Mouse (Mus musculus) neural tube, embryonic 11.5 days (tissue): ENCODE results near the gene Cd79a. TPM values are rescaled to one million over a fixed set of nuclear protein-coding genes. Genes with fewer than 3 reads are reported as not detected.

ENCODE experiments used
- ATAC-seq: fragments of 200-750 bp; cut with Nextera tagmentation; 2 replicates; pipeline ENCODE4 v1.8.0; 2017; ENCODE audit warnings: moderate number of reproducible peaks, mild to moderate bottlenecking, moderate TSS enrichment, moderate library complexity; ENCODE audit not compliant: insufficient read depth, low FRiP score, low TSS enrichment
- DNase-seq: peaks from one replicate; pipeline ENCODE4 v3.0.0-alpha.2; 2015; ENCODE audit warnings: low spot score
- H3K27ac ChIP-seq: fragments of 300-500 bp; sonication (generic); 2 replicates; pipeline ENCODE4 v1.5.1; 2014; ENCODE audit warnings: low read depth, mild to moderate bottlenecking, low read length
- H3K27me3 ChIP-seq: fragments of 300-500 bp; sonication (generic); 2 replicates; pipeline ENCODE4 v1.6.1; 2014; ENCODE audit warnings: mild to moderate bottlenecking, low read length, mixed read lengths; ENCODE audit not compliant: control insufficient read depth, insufficient read depth
- H3K36me3 ChIP-seq: fragments of 300-500 bp; sonication (generic); 2 replicates; pipeline ENCODE4 v1.6.1; 2014; ENCODE audit warnings: mild to moderate bottlenecking, low read length, moderate library complexity, mixed read lengths; ENCODE audit not compliant: control insufficient read depth, insufficient read depth
- H3K4me1 ChIP-seq: fragments of 300-500 bp; sonication (generic); 2 replicates; pipeline ENCODE4 v1.6.1; 2014; ENCODE audit warnings: low read length, mixed read lengths; ENCODE audit not compliant: control insufficient read depth, insufficient read depth
- H3K4me2 ChIP-seq: fragments of 300-500 bp; sonication (generic); 2 replicates; pipeline ENCODE4 v1.6.1; 2014; ENCODE audit warnings: low read depth, mild to moderate bottlenecking, moderate library complexity
- H3K4me3 ChIP-seq: fragments of 300-500 bp; sonication (generic); 2 replicates; pipeline ENCODE4 v1.5.1; 2014; ENCODE audit warnings: low read depth, low read length
- H3K9ac ChIP-seq: fragments of 300-500 bp; sonication (generic); 2 replicates; pipeline ENCODE4 v1.6.1; 2014; ENCODE audit warnings: mild to moderate bottlenecking, low read length
- H3K9me3 ChIP-seq: fragments of 300-500 bp; sonication (generic); 2 replicates; pipeline ENCODE4 v1.6.1; 2016; ENCODE audit warnings: low read length; ENCODE audit not compliant: control insufficient read depth
- WGBS: fragments of 180-500 bp; shearing (Covaris S2); extraction: QIAGEN DNeasy Blood & Tissue Kit; methylation state at CpG from one replicate; pipeline ENCODE4 v1.1.7; 2014; 5-methylcytosine and 5-hydroxymethylcytosine counted together
- polyA plus RNA-seq: library from polyadenylated mRNA; unstranded; fragments of >200 nt; fragmentation: Nextera tagmentation; extraction: Ambion mirVana; gene quantifications from 2 replicates; pipeline ENCODE4 v1.2.1, GENCODE M21; 2014

Cd79a gene
- polyA plus RNA-seq, 1 experiment from 2014 or later, result 0.27 TPM

DNA sequence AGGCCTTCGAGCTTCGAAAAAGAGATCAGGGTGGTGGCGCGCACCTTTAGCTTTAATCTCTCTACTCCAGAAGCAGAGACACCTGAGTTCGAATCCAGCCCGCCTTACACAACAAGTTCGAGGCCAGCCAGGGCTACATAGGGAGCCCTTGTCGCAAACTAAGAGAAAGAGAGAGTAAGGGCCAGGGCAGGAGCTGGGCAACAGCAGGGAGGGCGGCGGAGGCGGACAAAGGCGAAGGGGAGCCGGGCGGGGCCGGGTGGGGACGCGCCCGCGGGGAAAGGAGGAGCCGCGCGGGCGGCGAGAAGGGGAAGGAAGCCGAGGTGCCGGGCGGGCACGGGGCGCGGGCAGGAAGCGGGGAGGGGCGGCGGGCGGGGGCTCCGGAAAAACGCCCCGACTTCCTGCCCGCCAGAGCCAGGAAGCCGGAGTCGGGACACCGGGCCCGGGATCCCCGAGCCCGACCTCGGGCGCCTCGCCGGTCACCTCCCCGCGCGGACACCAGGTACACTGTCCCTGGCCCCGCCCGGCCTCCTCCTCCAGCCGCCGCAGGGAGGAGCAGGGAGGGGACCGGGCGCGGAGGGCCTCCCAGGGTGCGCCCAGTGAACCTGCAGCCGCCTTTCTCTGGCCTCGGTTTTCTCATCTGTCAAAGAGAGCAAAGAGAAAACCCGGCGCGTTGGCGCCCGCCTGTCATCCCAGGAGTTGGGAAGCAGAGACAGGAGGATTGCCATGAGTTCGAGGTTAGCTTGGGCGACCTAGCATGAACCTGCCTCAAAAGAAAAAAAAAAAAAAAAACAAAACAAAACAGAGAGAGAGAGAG lies 5.7 kb downstream of the Cd79a start, which contains the start of gene Arhgef1:
Gene Arhgef1 (plus strand): TSS at position 283 of the 814 bp plus-strand sequence.
- H3K4me1 ChIP-seq, result no peaks in the 10 kb centered on the region; the same call in 1 of the 2 replicates
- no peaks in the 10 kb centered on the region for H3K36me3 ChIP-seq
- ATAC-seq, result no peak
- H3K9me3 ChIP-seq, result no peaks in the 10 kb centered on the region
- H3K4me3 ChIP-seq, result peak within 1 kb of the TSS; percentile 63
- DNase-seq, result peak; percentile 60
- H3K27me3 ChIP-seq, result no peaks in the 10 kb centered on the region
- H3K9ac ChIP-seq, result peak within 1 kb of the TSS; percentile 75
- 8% methylated on average over 50 of the region's 68 CpGs for WGBS
- peak within 1 kb of the TSS; percentile 63 for H3K27ac ChIP-seq
- H3K4me2 ChIP-seq, result peak within 1 kb of the TSS; percentile 76

DNA sequence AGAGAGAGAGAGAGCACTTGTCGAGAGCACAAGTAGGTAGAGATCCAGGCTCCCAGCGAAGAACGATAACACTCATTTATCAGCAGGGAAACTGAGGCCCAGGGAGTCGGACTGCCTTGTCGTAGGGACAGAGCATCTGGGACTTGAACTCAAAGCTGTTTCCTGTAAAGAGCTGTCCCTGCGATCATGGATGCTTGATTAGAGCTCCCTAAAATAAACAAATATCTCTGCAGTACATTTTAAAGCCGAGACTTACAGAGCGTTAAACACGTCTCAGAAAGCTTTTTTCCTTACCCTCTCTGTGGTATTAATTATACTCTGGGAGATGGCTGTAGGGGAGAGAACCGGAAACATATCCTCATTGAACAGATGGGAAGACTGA lies 6.3 kb downstream of the Cd79a start:
- Histone ChIP-seq H3K9ac (peak overlapping the region; percentile 75), H3K4me3 (peak overlapping the region; percentile 63), H3K9me3 (no peaks in the 10 kb centered on the region), H3K36me3 (no peaks in the 10 kb centered on the region), H3K4me2 (peak overlapping the region; percentile 76), H3K27me3 (no peaks in the 10 kb centered on the region), H3K4me1 (no peaks in the 10 kb centered on the region; the same call in 1 of the 2 replicates), H3K27ac (no peak overlapping the region)
- 46% methylated on average over 10 of the region's 10 CpGs for WGBS
- DNase-seq, result no peak
- ATAC-seq, result no peak

DNA sequence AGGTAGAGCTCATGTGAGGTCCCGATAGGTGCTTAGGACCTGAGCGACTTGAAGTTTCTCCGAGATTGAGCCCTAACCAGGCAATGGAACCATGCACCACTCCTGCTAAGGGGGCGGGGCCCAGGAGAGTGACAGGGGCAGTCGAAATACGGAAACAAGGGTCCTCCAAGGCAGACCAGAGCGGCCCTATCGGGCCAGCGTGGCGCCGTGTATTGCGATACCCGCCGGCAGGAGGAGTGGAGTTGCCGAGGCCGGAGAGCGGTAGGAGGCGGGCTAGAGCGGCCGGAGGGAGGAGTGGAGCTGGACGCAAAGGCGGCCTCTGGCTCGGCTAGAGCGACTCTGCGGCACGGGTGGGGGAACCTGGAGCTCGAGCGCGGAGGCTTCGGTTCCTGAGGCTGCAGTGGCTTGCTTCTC lies 6.9 kb downstream of the Cd79a start:
- peak overlapping the region; percentile 71 for H3K9ac ChIP-seq
- 0% methylated on average over 30 of the region's 30 CpGs for WGBS
- no peaks in the 10 kb centered on the region; the same call in 1 of the 2 replicates for H3K4me1 ChIP-seq
- H3K27ac ChIP-seq, result no peak overlapping the region
- H3K4me2 ChIP-seq, result peak overlapping the region; percentile 76
- DNase-seq, result peak; percentile 98
- peak overlapping the region; percentile 63 for H3K4me3 ChIP-seq
- no peaks in the 10 kb centered on the region for H3K27me3 ChIP-seq
- H3K9me3 ChIP-seq, result no peaks in the 10 kb centered on the region
- ATAC-seq, result peak; percentile 96
- no peaks in the 10 kb centered on the region for H3K36me3 ChIP-seq

DNA sequence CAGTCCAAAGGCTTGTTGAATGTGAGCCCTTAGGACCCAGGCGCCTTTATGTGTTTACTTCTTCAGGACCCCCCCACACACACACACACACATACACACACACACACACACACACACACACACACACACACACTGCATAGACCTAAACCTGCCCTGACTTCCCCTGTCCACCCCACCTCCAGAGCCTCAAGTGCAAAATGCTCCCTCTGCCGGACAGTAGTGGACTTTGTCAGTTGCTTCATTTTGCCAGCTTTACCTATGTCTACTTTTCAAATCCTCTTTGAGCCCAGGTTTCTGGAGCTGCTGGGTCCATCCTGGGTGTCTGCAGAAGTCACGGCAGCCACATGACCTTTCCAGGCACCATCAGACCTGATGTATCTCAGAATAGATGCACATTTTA lies 7.8 kb downstream of the Cd79a start:
- H3K36me3 ChIP-seq, result no peaks in the 10 kb centered on the region
- no peaks in the 10 kb centered on the region for H3K27me3 ChIP-seq
- peak; percentile 49; the same call in 1 of the 2 replicates for ATAC-seq
- no peaks in the 10 kb centered on the region; the same call in 1 of the 2 replicates for H3K4me1 ChIP-seq
- peak overlapping the region; percentile 76 for H3K4me2 ChIP-seq
- H3K27ac ChIP-seq, result no peak overlapping the region
- H3K9ac ChIP-seq, result peak overlapping the region; percentile 71; the same call in 1 of the 2 replicates
- DNase-seq, result peak; percentile 75
- peak overlapping the region; percentile 63 for H3K4me3 ChIP-seq
- WGBS, result 18% methylated on average over 3 of the region's 3 CpGs
- no peaks in the 10 kb centered on the region for H3K9me3 ChIP-seq

DNA sequence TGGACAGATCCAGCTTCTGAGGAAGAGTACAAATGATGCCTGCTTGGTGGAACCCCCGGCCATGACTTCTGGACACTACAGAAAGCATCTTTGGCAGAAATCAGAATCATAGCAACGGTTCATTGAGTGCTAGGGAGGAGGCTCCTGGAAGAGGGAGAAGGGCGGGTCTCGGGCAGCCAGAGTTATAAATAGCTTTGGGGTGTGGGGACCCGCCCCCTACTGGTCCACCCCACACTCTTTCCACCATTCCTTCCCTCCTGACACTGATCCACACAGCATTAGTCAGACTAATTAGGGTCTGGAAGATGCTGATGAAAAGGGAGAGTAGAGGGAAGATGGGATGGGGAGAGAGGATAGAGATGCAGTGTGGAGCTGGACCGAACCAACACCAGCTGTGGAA lies 9.4 kb downstream of the Cd79a start:
- no peak for ATAC-seq
- Histone ChIP-seq H3K27me3 (no peaks in the 10 kb centered on the region), H3K36me3 (no peaks in the 10 kb centered on the region; the same call in 1 of the 2 replicates), H3K4me1 (no peaks in the 10 kb centered on the region; the same call in 1 of the 2 replicates), H3K9ac (no peak overlapping the region), H3K9me3 (no peaks in the 10 kb centered on the region), H3K27ac (no peak overlapping the region), H3K4me2 (no peak overlapping the region), H3K4me3 (no peak overlapping the region)
- WGBS, result 30% methylated on average over 6 of the region's 6 CpGs
- no peak for DNase-seq

DNA sequence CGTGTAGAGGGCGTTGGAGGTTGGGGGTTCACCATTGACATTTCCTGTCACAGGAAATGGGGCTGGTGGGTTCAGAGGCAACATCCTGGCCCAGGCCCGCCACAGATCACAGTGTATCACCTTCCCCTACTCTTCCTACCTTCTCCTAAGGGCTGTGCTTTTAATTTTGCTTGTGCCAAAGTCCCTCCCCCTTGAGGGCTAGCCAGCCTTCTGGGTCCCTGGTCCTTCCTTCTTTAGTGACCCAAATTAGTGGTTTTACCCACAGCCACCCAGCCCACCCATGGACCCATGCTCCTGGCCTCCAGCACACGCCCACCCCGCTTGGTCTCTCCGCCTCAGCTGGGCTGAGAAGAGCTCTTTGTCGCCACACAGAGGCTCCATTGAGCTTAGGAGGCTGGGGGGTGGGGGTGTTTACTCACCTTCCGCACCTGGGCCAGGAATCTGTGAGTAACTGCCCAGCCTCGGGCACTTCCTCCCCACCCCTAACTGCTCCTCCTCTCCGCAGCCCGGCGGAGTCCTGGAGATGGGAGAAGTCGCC lies 10.1 kb downstream of the Cd79a start:
- 22% methylated on average over 12 of the region's 13 CpGs for WGBS

DNA sequence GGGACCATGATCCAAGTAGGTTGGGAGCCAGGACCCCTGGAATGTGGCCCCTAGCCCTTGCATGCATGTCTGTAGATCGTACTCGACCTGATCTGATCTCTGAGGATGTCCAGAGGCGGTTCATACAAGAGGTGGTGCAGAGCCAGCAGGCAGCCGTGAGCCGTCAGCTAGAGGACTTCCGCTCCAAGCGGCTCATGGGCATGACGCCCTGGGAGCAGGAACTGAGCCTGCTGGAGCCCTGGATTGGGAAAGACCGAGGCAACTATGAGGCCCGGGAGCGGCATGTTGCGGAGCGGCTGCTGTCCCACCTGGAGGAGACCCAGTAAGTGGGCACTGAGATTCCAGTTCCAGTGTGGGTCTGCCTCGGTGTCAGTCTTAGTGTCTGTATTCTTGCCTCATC lies 15.3 kb downstream of the Cd79a start:
- no peaks in the 10 kb centered on the region for H3K27me3 ChIP-seq
- no peaks in the 10 kb centered on the region for H3K4me1 ChIP-seq
- 94% methylated on average over 14 of the region's 14 CpGs for WGBS
- H3K4me3 ChIP-seq, result no peak overlapping the region
- H3K9ac ChIP-seq, result no peak overlapping the region
- no peaks in the 10 kb centered on the region for H3K9me3 ChIP-seq
- no peaks in the 10 kb centered on the region; the same call in 1 of the 2 replicates for H3K36me3 ChIP-seq
- no peak for DNase-seq
- ATAC-seq, result no peak
- no peak overlapping the region for H3K4me2 ChIP-seq
- no peak overlapping the region for H3K27ac ChIP-seq

More for the DNA sequence above, 10.1 kb downstream of the Cd79a start:
- H3K9ac ChIP-seq, result no peak overlapping the region
- H3K27me3 ChIP-seq, result no peaks in the 10 kb centered on the region
- no peaks in the 10 kb centered on the region; the same call in 1 of the 2 replicates for H3K36me3 ChIP-seq
- no peak overlapping the region for H3K4me2 ChIP-seq
- no peaks in the 10 kb centered on the region; the same call in 1 of the 2 replicates for H3K4me1 ChIP-seq
- ATAC-seq (no peak), DNase-seq (no peak)
- no peaks in the 10 kb centered on the region for H3K9me3 ChIP-seq
- H3K27ac ChIP-seq, result no peak overlapping the region
- no peak overlapping the region for H3K4me3 ChIP-seq

DNA sequence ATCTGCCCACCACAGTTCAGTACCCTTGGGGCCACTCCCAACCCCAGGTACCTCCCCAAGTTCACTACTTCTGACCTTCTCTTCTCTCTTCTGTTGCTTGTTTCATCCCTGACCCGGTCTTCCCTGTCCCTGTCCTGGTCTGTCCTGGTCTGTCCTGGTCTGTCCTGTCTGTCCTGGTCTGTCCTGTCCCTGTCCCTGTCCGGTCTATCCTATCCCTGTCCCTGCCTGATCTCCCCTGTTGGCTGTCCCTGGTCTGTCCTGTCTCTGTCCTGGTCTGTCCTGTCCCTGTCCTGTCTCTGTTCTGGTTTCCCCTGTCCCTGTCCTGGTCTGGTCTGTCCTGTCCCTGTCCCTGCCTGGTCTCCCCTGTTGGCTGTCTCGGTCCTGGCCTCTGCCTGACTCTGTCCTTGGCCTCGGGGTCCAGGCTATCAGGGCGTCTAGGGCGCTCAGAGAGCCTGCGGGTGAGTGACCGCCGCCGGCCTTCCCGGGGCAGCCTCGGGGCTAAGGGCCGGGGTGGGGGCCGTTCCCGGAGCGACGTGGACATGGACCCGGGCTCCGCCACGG lies 21.7 kb downstream of the Cd79a start:
- H3K4me3 ChIP-seq, result no peak overlapping the region
- 92% methylated on average over 20 of the region's 20 CpGs for WGBS
- H3K9ac ChIP-seq, result no peak overlapping the region
- H3K4me2 ChIP-seq, result no peak overlapping the region
- H3K27ac ChIP-seq, result no peak overlapping the region
- no peaks in the 10 kb centered on the region for H3K9me3 ChIP-seq
- H3K4me1 ChIP-seq, result no peaks in the 10 kb centered on the region
- DNase-seq (no peak), ATAC-seq (no peak)
- H3K27me3 ChIP-seq, result no peaks in the 10 kb centered on the region
- H3K36me3 ChIP-seq, result peaks cover 27% of the 10 kb centered on the region
